Mouse (Mus musculus) right cerebral cortex, postnatal 25 days (tissue): ENCODE measurements at regions not wholly inside any gene's neighbourhood (a gene's known extent, or its start where the extent isn't known, plus 50 kb on each side); places are given as distances from the start of the nearest gene placed in this dataset.

Source experiments
- DNase-seq: peaks from one replicate; pipeline ENCODE4 v3.0.0; 2022

- DNase-seq = no peak
These were observed 248.9 kb downstream of the Nedd1 start for GRCm38 (mm10) chr10:92473282-92473681.

GRCm38 (mm10) chr10:92471111-92471510 is 251.1 kb downstream of the Nedd1 start:
- DNase-seq = no peak

- no peak for DNase-seq
These were observed 267.0 kb downstream of the Nedd1 start for GRCm38 (mm10) chr10:92455195-92455594.

- DNase-seq = no peak
These were observed 268.7 kb downstream of the Nedd1 start for GRCm38 (mm10) chr10:92453550-92453949.

- DNase-seq = no peak
These were observed 276.3 kb downstream of the Nedd1 start for GRCm38 (mm10) chr10:92445957-92446356.

- DNase-seq = no peak
These were observed 283.4 kb downstream of the Nedd1 start for GRCm38 (mm10) chr10:92438621-92439394.

- no peak for DNase-seq
These were observed 293.0 kb downstream of the Nedd1 start for GRCm38 (mm10) chr10:92429256-92429655.

GRCm38 (mm10) chr10:92428026-92428425 is 294.2 kb downstream of the Nedd1 start:
- no peak for DNase-seq

- no peak for DNase-seq
These were observed 295.8 kb downstream of the Nedd1 start for GRCm38 (mm10) chr10:92426443-92426842.

- DNase-seq = no peak
These were observed 309.5 kb downstream of the Nedd1 start for GRCm38 (mm10) chr10:92412737-92413136.

GRCm38 (mm10) chr10:92410813-92411325 is 311.4 kb downstream of the Nedd1 start:
- no peak for DNase-seq

GRCm38 (mm10) chr10:92404697-92405293 is 317.4 kb downstream of the Nedd1 start:
- DNase-seq = peak; percentile 5

- no peak for DNase-seq
These were observed 321.6 kb downstream of the Nedd1 start for GRCm38 (mm10) chr10:92400587-92401090.

GRCm38 (mm10) chr10:92389176-92389732 is 333.0 kb downstream of the Nedd1 start:
- no peak for DNase-seq

- no peak for DNase-seq
These were observed 355.1 kb downstream of the Nedd1 start for GRCm38 (mm10) chr10:92367126-92367525.

GRCm38 (mm10) chr10:92356738-92357137 is 365.5 kb downstream of the Nedd1 start:
- no peak for DNase-seq

GRCm38 (mm10) chr10:92349043-92349442 is 373.2 kb downstream of the Nedd1 start:
- DNase-seq = no peak

- no peak for DNase-seq
These were observed 374.1 kb downstream of the Nedd1 start for GRCm38 (mm10) chr10:92347960-92348675.

GRCm38 (mm10) chr10:92339671-92340070 is 382.5 kb downstream of the Nedd1 start:
- no peak for DNase-seq

GRCm38 (mm10) chr10:92336949-92337348 is 385.3 kb downstream of the Nedd1 start:
- DNase-seq = no peak

- no peak for DNase-seq
These were observed 386.1 kb downstream of the Nedd1 start for GRCm38 (mm10) chr10:92336138-92336537.

- DNase-seq = no peak
These were observed 387.1 kb downstream of the Nedd1 start for GRCm38 (mm10) chr10:92335141-92335540.

GRCm38 (mm10) chr10:92333869-92334268 is 388.4 kb downstream of the Nedd1 start:
- no peak for DNase-seq
